Mouse (Mus musculus) ovary, postnatal 36 days (tissue): ENCODE results near the gene St6galnac3.

Experiments
- DNase-seq: peaks from one replicate; pipeline ENCODE4 v3.0.0; 2022; ENCODE audit warnings: low spot score, mixed read lengths

Gene St6galnac3

GRCm38 (mm10) chr3:153282123-153282765 lies 442.7 kb downstream of the St6galnac3 start:
- no peak for DNase-seq

- no peak for DNase-seq
These were observed 446.7 kb downstream of the St6galnac3 start for GRCm38 (mm10) chr3:153278249-153278648.

GRCm38 (mm10) chr3:153277389-153277999 lies 447.5 kb downstream of the St6galnac3 start:
- DNase-seq = no peak

GRCm38 (mm10) chr3:153276830-153277388 lies 448.1 kb downstream of the St6galnac3 start:
- no peak for DNase-seq

- DNase-seq = no peak
These were observed 448.7 kb downstream of the St6galnac3 start for GRCm38 (mm10) chr3:153276101-153276829.

GRCm38 (mm10) chr3:153272241-153272640 lies 452.7 kb downstream of the St6galnac3 start:
- no peak for DNase-seq

GRCm38 (mm10) chr3:153267397-153267796 lies 457.6 kb downstream of the St6galnac3 start:
- no peak for DNase-seq

GRCm38 (mm10) chr3:153261985-153262384 lies 463.0 kb downstream of the St6galnac3 start:
- DNase-seq = no peak

GRCm38 (mm10) chr3:153260225-153260933 lies 464.6 kb downstream of the St6galnac3 start:
- no peak for DNase-seq

GRCm38 (mm10) chr3:153255910-153256309 lies 469.1 kb downstream of the St6galnac3 start:
- no peak for DNase-seq

- DNase-seq = no peak
These were observed 473.3 kb downstream of the St6galnac3 start for GRCm38 (mm10) chr3:153251653-153252052.

GRCm38 (mm10) chr3:153250598-153251257 lies 474.2 kb downstream of the St6galnac3 start:
- peak; percentile 70 for DNase-seq

- DNase-seq = no peak
These were observed 476.1 kb downstream of the St6galnac3 start for GRCm38 (mm10) chr3:153248866-153249265.

GRCm38 (mm10) chr3:153248029-153248428 lies 476.9 kb downstream of the St6galnac3 start:
- no peak for DNase-seq

GRCm38 (mm10) chr3:153242524-153242923 lies 482.4 kb downstream of the St6galnac3 start:
- DNase-seq = no peak

GRCm38 (mm10) chr3:153241134-153241533 lies 483.8 kb downstream of the St6galnac3 start:
- DNase-seq = no peak

- no peak for DNase-seq
These were observed 484.6 kb downstream of the St6galnac3 start for GRCm38 (mm10) chr3:153240366-153240765.

GRCm38 (mm10) chr3:153238381-153238780 lies 486.6 kb downstream of the St6galnac3 start:
- DNase-seq = no peak

- DNase-seq = no peak
These were observed 488.7 kb downstream of the St6galnac3 start for GRCm38 (mm10) chr3:153236262-153236661.

GRCm38 (mm10) chr3:153222611-153223402 lies 502.2 kb downstream of the St6galnac3 start:
- DNase-seq = no peak

- no peak for DNase-seq
These were observed 505.6 kb downstream of the St6galnac3 start for GRCm38 (mm10) chr3:153219391-153219790.
